Mouse (Mus musculus) ES-E14 (cell line): Measurements from ENCODE around the gene Fzd1.

Experiments
- CHD2 ChIP-seq: IDR thresholded peaks from 2 replicates; pipeline ENCODE4 v1.6.1; 2014; ENCODE audit warnings: mild to moderate bottlenecking, low read depth, low read length, inconsistent platforms
- MAFK ChIP-seq: IDR thresholded peaks from 2 replicates; pipeline ENCODE4 v1.6.1; 2014; ENCODE audit warnings: mild to moderate bottlenecking, low read depth, low read length, inconsistent platforms; ENCODE audit not compliant: insufficient read depth
- ZNF384 ChIP-seq: IDR thresholded peaks from 2 replicates; pipeline ENCODE4 v1.6.1; 2012; ENCODE audit warnings: low read depth, low read length, inconsistent platforms

GRCm38 (mm10) chr5:4767896-4768295 lies 10.1 kb upstream of the Fzd1 start:
- TF ChIP-seq MAFK (no peak), CHD2 (no peak), ZNF384 (no peak)
